Mouse (Mus musculus): ENCODE measurements at regions not wholly inside any gene's neighbourhood (a gene's known extent, or its start where the extent isn't known, plus 50 kb on each side); places are given as distances from the start of the nearest gene placed in this dataset.
A peak's percentile ranks its signal among the peaks of the same experiment; 100 is the strongest.

DNA sequence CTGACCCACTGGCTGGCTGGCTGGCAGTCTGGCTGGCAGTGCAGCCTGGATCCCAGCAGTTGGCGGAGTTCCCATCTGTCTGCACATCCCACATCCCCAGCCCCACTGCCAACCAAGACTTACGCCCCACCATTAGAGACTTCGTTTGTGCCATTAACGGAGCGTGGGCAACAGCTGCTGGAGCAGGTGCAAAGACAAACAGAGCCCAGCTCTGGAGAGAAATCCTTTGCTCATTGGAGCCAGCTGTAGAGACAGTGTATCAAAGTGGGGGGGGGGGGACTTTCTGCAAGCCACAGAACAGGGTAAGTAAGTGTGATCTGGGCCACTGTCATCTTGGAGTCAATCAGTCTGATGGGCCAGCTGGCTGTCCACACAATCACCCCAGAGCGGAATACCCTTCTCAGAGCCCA lies 52.3 kb downstream of the Rplp1 start:
- no peak for DNase-seq

DNA sequence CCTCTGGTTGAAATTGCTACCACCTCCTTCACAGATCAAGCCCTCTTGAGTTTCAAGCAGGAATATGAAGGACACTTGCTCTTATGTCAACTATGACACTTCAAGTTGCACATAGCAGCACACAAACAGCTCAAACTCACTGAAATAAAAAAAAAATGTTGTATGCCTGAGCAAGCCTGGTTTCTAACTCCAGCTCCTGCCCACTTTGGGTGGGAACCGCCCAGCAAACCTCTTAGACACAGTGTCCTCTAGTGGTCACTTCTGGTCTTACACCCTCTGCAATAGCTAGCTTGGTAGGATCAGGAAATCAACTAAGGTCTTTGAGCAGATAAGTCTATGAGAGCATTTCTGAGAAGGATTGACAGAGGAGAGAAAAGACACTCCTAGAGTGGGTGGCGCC lies 54.2 kb downstream of the Rplp1 start:
- DNase-seq: peak; percentile 84

DNA sequence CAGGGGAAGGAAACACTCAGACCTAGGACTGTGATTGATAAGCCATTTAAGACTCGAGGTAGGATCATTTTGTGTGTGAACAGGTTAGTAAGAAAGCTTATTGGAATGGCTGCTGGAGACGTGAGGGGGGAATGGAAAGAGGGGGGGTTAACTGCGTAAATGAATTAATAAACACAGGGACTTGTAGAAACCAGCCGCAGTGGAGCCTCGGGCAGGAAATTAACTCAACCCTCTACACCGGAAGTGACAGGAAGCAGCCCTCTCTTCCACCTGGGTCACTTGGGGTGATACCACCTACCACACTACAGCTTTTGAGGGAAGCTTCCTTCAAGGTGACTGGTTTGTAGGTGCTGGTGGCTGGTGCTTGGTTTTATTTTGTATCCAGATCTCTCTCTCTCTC lies 54.9 kb downstream of the Rplp1 start:
- DNase-seq: no peak

DNA sequence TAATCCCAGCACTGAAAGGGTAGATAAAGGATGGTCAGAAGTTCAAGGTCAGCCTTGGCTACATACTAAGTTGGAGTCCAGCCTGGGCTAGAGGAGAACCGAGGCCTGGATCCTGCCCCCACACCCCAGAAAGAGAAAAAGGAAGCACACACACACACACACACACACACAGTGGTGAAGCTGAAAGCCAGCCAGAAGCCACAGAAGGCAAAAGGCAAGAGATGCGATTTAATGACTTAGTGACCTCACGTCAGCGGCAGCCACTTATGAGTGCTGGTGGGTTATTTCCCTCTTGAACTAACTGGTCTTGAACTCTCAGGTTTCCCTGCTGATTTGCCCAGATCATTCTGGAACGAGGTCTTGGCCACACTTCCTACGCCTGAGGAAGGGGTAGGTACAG lies 56.5 kb downstream of the Rplp1 start:
- DNase-seq: peak; percentile 10

- DNase-seq: no peak
These were observed 57.7 kb downstream of the Rplp1 start for GRCm38 (mm10) chr9:61856686-61857085.

- no peak for DNase-seq
These were observed 58.7 kb downstream of the Rplp1 start for GRCm38 (mm10) chr9:61855686-61856085.

- DNase-seq: no peak
These were observed 60.5 kb downstream of the Rplp1 start for GRCm38 (mm10) chr9:61853841-61854240.

- no peak for DNase-seq
These were observed 63.0 kb downstream of the Rplp1 start for GRCm38 (mm10) chr9:61851331-61851730.

DNA sequence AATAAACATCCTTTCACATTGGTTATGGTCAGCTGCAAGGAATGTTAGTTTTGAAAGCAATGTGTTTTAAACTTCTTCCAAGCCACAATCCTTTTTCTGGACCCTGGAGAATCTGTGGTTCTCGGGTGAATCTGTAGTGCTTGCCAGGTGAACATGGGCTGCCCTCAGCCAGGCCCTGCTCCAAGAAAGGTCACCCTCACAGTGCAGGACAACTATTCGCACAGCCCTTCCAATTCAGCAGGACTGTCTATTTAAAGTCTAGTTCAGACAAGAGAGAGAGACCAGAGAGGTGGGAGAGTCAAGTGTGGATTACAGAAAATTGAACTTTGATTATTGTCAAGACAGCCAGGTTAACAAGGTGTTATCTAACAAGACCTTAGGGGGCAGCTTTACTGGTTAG lies 65.9 kb downstream of the Rplp1 start:
- no peak for DNase-seq

DNA sequence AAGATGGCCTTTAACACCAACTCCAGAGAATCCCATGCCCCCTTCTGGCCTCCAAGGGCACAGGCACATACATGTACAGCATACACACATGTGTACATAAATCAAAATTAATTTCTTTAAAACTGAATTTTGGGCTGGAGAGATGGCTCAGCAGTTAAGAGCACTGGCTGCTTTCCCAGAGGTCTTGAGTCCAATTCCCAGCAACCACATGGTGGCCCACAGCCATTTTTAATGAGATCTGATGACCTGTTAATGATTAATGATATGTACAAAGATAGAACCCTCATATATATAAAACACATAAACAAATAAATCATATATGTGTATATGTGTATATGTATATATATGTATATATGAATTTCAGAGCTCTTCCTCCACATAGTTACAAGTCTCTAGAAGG lies 66.8 kb downstream of the Rplp1 start:
- no peak for DNase-seq

DNA sequence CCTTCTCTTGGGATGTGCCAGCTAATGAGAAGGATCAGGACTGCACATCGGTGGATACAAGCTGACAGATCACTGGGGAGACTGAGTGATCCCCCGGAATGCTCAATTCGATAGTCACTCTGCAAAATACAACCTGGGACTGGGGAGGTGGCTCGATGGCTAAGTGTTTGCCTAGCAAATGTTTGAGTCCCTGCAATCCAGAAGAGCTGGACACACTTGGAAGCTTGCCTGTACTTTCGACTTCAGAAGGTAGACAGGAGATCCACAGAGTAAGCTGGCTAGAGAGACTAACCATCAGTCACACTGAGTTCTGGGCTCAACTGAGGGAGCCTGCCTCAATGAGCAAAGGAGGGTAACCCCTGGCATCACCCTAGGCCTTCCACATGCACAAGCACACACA lies 69.7 kb downstream of the Rplp1 start:
- peak; percentile 59 for DNase-seq

DNA sequence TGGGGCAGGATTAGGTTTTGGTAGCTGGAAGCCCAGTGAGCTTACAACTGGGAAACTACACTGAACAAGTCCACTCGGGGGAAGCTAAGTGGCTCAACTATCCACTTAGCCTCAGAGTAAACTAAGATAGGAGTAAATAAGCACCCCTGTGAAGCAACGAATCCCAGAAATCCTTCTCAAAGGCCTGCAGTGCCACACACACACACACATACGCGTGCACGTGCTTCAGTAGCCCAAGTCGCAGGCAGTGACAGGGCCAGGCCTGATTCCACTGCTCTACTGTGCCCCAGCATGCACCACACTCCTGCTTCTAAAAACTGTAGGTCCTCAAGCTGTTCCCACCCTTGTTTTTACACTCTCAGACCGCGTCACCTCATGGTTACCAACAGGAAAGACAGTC lies 70.2 kb downstream of the Rplp1 start:
- DNase-seq: peak; percentile 53

GRCm38 (mm10) chr9:61843513-61843912 lies 70.8 kb downstream of the Rplp1 start:
- DNase-seq: no peak

DNA sequence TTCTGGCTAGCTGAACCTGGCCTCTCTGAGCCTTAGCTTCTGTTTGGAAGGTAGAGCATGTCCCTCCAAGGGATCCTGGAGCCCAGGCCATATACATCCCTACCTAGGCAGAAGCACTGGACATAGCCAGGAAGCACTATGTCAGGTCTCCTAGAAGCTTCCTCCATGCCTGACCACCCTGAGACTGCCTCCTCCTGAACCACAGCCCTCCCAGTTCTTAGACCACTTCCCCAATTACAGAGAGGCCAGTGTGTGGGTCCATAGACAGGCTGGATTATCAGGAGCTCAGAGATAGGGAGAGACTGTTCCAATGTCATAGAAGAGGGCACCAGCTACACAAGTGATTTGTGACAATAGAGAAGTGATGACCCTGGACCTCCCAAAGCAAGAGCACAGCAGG lies 72.0 kb downstream of the Rplp1 start:
- no peak for DNase-seq

DNA sequence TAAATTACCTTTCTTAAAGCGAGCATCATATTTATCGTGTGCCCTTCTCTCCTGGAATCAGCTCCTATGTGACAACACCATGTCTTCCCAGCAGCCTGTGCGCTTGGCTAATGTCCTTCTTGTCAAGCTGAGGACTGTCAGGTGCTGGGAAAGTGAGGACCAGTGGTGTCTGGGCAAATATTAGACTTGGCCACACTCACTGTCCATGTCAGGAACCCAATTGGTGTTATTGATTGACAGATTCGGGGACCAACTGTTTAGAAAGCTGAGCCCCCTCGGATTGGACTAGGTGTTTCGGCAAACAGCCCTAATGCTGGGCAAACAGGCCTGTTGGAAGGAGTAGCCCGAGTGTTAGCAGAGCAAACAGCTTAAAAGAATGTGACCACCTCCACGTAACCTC lies 73.1 kb downstream of the Rplp1 start:
- no peak for DNase-seq

GRCm38 (mm10) chr9:61840353-61840752 lies 74.0 kb downstream of the Rplp1 start:
- DNase-seq: peak; percentile 32

- DNase-seq: peak; percentile 83
These were observed 81.1 kb downstream of the Rplp1 start for GRCm38 (mm10) chr9:61833226-61833625.

GRCm38 (mm10) chr9:61830236-61830635 lies 84.1 kb downstream of the Rplp1 start:
- DNase-seq: peak; percentile 86

- DNase-seq: no peak
These were observed 84.6 kb downstream of the Rplp1 start for GRCm38 (mm10) chr9:61829736-61830135.

DNA sequence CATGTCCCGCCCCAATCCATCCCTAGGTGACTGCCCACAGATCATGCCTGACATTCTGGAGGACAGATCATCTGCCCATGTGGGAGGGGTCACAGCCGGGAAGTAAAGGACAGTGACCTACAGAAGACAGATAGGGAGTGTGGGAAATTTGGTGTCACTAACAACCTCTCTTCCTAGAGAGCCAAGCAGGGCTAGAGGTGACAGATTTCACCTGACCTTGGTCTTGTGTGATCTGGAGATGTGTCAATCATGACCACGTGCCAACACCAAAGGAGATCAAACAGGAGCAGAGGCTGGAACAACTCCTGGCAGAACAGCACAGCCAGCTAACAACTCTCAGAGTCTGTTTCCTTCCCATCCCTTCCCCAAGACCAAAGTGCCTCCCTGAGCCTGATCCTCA lies 85.0 kb downstream of the Rplp1 start:
- DNase-seq: no peak

DNA sequence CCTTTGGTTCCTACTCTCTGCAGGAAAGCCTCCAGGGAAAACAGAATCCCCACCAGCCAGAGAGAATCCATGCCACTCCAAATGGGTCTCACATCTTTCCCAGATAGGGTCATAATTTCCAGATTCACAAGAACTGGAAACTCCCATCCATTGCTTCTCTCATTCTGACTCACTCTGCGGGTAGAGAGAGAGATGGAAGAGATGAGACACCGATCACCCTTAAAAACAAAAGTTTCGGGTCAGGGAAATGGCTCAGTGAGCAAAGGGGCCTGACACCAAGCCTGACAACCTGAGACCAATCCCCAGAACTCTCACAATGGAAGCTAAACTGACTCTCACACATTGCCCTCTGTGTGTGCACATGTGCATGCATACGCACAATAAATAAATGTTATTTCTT lies 86.6 kb downstream of the Rplp1 start:
- DNase-seq: no peak

DNA sequence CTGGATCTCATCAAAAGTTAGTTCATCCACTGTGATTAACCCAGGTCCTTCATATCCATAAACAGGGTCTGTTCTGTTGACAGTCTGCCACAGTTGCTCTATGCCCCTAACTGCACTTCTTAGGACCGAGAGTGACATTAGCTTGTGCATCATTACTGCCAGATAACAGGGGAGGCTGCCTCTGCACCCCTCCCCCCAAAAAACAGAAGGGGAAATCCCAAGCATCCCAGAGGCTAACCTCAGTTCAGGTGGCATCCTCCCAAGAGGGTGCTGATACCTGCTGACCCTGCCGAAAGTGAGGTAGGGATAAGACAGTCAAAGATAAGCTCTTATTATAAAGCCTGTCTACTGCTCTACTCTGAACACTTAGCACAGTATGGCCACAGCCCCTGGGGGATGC lies 87.3 kb downstream of the Rplp1 start:
- no peak for DNase-seq

GRCm38 (mm10) chr9:61826415-61826814 lies 87.9 kb downstream of the Rplp1 start:
- no peak for DNase-seq

GRCm38 (mm10) chr9:61825804-61826203 lies 88.5 kb downstream of the Rplp1 start:
- DNase-seq: no peak

- no peak for DNase-seq
These were observed 94.5 kb downstream of the Rplp1 start for GRCm38 (mm10) chr9:61819836-61820235.

GRCm38 (mm10) chr9:61816589-61817179 lies 97.7 kb downstream of the Rplp1 start:
- DNase-seq: no peak
